Mouse (Mus musculus) spleen, postnatal 36 days (tissue): ENCODE measurements at regions not wholly inside any gene's neighbourhood (a gene's known extent, or its start where the extent isn't known, plus 50 kb on each side); places are given as distances from the start of the nearest gene placed in this dataset.

Experiments
- DNase-seq, 2 experiments: peaks; one replicate each; pipeline ENCODE4 v3.0.0; 2022; ENCODE audit warnings: low spot score in 2 of 2, mixed read lengths in 1 of 2

DNA sequence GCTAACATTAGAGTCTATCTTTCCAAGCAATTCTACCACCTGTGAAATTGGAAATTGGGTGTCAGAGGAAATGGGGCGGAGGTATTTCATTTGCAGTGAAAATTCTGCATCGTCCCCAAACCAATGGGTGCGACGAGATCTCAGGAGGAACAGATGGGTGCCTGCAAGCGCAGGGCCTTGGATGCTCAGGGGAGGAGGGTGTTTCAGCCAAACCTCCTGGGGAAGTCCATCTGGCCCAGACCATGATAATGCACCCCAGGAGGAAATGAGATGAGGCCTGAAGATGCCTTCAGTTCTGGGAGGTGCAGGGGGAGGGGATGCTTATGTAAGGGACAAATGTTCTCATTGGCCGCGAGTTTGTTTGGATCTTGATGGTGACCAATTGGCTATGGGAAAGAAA lies 205.9 kb upstream of the Dynlrb2 start:
- no peak for DNase-seq

DNA sequence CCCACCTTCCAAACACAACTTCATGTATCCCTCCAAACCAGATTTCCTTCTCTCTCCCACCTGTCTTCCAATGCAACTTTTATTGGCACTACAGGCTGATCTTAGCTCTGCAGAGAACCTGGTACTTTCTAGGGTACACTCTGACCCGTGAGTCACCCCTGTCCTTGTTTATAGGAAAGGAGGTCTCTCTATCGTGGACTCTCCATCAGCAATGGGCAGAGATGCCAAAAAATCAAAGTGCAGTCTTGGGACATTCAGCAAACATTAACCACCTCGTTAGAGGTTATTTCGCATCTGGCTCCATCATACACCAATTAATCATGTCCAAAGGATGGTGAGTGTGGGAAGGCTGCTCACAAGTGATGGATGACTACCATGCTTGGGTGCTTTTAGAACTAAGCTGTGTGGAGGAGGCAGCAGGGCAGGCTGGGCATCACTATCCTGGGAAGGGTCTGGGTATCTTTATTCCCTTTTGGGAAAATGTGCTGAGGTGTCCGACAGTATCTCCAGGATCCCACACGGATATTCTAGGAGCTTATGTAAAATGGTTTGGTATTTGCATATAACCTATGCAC lies 214.0 kb upstream of the Dynlrb2 start:
- no peak for DNase-seq

DNA sequence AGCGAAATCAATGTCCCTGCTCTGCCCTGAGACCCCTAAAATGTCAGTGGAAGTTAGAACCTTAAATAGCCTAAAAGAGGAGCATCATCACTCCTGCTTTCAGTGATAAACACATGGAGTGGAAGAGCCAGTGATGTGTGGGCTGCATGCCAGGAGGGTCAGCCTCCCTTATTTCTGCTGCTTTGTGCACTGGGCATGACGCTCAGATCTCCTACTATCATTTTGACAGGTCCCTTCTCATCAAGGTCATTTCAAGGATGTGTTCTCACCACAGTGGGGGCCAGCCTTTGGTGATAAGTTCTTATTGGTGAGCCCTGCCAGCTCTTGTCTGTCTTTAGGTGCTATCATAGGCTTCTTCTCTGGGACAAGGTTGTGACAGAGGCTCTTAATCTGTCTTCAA lies 215.5 kb upstream of the Dynlrb2 start:
- DNase-seq = no peak

DNA sequence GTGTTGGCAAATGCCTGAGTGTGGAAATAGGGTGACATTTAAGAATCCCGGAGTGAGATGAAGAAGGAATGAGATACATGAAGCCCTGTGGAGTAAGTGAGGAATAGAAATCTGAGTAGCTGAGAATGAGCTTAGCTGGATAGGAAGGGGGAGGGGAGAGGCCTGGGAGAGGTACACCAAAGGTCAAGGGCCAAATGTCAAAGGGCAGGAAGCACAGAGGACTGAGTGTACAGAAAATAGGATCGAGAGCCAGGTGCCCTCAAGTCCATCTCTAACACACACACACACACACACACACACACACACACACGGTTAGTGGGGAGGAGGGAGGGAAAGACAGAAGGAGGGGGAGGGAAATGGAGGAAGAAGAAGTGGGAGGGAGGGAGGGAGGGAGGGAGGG lies 220.8 kb upstream of the Dynlrb2 start:
- no peak for DNase-seq

DNA sequence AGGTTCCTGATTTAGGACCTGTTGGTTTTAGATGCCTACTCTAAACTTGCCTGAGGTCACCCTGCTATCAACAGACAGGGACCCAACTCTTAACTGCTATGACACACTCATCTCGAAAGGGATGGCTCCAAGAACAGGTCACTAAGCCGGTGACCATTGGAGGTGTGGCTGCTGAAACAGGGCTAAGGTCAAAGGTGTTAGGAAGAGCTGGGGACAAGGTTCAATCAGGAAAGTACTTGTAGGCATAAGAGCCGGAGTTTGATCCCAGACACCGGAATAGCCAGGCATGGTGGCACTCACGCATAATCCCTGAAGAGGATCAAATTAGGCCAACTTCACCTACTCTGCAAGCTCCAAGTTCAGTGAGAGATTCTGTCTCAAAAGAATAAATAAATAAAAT lies 222.4 kb upstream of the Dynlrb2 start:
- no peak for DNase-seq

DNA sequence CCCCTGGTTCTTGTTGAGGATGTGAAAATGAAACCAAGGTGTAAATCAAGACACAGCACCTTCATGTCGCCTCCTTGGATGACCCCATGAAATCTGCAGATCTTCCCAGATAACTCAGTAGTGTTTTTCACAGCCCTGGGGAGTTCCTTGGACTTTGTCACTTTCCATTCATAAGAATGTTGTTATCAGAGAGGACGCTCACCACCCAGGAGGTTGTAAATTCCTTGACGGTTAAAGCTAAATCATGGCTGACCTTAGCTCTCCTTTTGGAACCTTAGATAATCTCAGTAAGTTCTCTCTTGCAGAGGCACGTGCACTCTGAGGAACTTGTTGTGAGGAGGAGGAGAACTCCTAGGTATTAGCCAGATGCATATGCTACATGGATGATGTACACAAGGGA lies 229.8 kb upstream of the Dynlrb2 start:
- no peak for DNase-seq

DNA sequence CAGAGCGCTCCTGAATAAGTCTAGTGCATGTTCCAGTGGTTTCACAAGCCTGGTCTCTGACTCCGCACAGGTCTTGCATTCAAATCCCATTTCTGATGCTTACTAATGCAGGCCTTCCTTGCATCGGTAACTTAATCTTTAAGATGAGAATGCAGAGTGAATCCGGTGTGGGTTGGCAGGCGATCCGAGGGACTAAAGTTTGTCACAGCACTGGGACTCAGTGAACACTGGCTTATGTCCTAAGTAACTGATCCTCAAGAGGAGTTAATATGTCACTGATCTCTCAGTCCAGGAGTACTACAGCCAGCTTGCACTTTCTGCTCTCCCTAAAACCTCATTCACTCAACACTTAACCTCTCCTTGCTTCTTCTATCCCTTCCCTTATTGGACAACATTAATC lies 233.5 kb upstream of the Dynlrb2 start:
- DNase-seq = no peak

DNA sequence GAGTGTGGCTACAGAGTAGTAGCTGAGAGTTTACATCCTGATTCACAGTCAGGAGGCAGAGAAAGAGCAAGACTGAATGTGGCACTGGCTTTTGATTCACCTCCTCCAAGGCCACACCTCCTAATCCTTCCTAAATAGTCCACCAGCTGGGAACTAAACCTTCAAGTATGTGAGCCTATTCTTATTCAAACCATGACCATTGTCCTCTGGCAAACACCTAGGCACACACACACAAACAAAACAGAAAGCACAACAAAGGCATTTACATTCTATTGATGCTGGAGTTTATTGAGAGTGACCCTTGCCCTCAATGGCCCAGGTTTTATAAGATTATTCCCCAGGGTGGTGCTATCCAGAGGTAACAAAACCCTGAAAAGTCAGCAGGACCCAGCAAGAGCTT lies 235.4 kb upstream of the Dynlrb2 start:
- DNase-seq = no peak

DNA sequence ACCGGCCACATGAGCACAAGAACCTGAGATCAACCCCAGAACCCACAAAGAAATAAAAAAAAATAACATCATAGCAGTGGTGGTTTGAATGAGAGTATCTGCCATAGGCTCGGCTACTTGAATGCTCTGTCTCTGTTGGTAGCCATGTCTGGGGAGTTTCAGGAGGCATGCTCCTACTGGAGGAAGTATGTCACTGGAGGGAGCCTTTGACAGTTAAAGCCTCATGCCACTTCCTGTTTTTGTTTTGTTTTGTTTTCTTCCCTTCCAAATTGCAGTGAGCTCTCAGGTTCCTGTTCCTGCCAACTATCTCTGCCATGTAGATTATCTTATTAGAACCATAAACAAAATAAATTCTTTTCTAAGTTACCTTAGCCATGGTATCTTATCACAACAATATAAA lies 236.1 kb upstream of the Dynlrb2 start:
- DNase-seq = no peak

DNA sequence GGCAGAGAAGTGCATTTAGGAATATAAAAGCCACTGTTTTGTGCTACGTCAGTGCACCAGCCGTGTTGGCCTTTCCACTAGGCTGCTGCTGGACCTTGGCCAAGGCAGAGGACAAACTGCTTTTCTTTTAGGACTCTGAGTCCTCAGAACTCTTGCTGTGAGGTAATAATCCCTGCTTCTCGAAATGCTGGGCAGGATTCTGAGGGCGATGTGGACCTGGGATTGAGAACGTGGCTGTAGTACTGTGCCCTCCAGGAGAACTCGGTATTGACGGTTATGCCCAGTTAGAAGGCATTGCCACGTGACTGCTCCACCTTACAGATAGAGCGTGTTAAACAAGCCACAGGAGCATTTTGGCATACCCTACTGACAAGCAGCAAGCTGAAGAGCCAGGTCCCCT lies 236.6 kb upstream of the Dynlrb2 start:
- DNase-seq = no peak

DNA sequence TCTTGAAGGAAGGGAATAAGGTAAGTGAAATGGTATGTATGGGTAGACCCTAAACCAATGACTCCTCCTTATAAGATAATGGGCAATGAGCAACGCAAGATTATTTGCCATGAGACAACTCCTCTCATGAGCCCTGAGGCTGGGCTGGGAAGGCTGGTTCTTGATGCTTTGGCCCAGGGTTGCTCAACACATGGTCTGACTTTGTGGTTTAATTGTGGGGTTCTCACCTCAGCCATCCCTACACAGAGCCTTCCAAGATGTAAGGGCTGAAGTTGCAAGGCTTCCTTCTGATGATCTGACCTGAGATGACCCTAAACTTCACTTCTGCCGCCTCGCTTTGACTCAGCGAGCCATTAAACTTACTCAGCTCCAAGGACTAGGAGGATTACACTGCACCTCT lies 237.8 kb upstream of the Dynlrb2 start:
- no peak for DNase-seq

DNA sequence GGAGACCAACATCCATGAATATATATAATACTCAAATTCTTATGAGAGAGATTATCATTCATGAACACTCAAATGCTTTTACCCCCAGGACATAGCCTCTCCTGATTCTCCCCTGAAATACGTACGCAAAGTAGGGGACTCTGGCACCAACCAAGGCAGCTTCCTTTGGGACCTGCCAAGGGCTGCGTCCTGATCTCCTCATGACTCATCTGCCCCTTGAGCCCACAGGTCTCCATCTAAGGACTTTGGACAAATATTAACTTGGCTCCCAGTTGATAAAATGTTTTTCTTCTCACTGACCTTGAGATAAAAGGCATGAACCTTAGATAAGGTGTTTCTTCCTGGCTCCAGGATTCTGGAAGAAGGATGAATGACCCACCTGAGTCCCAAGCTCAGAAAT lies 239.2 kb upstream of the Dynlrb2 start:
- DNase-seq = no peak

DNA sequence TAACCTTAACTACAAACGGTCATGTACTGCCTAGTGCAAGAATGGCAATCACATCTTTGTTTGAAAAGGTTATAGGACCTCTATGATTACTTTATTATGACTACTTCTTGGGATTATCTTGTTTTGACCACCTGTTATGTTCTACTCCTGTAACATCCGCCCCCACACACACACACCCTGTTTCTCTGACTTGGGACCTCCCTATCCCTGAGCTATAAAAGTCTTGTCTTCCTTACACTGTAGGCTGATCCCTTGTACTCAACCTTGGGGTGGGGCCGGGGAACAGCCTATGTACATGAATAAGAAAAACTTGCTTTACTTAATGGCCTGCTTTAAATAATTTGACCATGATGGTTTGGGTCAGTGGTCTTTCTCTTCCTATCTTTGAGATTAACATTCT lies 240.7 kb upstream of the Dynlrb2 start:
- no peak for DNase-seq

DNA sequence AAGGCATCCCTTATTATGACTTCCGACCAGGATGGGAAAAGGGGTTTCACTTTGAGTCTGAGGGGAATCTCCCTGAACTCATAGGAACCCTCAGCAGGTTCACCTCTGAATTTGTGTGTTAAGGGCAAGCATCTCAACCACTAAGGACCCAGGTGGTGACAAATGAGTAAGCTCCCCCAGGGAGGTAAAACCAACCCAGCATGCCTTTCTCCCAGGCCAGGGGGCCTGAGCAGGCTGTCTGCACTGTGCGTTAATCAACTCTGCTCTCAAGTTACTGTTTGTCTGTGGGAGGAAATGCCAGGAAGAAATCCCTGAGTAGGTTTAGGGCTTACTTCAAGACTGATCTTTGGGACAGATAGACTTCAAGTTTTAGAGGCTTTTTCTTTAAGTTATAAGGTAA lies 243.5 kb upstream of the Dynlrb2 start:
- no peak for DNase-seq

DNA sequence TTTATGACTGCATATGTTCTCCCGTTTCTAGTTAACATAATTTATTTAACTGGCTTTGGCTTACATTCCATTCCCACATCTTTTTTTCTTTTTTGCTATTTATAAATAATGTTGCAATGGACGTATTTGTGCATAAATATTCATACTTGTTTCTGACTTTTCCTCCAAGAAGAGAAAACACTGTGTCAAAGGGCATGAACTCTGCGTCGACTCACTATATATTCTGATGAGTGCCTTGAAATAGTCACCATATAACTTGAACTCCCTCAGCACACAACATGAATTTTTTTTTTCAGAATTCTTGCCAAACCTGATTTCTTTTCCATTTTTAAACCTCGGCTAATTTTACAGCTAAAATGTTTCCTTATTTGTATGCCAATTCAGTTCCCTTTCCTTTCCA lies 249.4 kb upstream of the Dynlrb2 start:
- DNase-seq = no peak

DNA sequence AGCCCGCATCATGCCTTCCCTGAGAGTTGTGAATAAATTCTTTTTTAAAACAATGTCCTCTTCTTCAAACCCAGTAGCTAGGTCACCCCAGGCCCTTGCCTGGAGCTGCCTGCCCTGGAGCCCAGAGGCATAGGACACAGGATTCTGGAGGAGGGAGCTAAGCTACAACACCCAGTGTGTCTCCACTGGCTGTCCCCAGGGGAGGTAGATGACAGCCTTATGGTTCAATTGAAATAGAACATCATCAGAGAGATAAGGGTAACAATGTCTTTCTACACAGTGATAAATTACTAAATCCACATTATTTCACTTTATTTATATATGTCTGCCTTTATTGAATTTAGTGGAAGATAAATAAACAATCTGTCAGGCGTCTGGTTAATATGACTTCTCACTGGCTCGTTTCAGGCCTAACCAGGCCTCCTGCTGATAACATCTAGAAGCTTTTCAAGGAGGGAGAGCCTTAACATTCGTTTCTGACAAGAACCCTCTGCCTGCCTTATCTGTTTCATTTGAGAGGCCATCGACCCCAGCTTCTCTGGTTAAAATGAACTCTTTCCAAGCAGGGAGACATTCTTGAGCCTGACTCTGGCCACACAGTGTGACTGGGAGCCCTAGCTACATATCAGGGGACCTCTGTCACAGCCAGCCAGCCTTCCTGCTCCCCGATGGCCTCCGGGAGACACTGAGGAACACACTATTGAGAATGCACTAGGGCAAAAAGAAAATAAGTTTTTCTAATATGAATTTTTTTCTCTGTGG lies 252.1 kb upstream of the Dynlrb2 start:
- no peak for DNase-seq

DNA sequence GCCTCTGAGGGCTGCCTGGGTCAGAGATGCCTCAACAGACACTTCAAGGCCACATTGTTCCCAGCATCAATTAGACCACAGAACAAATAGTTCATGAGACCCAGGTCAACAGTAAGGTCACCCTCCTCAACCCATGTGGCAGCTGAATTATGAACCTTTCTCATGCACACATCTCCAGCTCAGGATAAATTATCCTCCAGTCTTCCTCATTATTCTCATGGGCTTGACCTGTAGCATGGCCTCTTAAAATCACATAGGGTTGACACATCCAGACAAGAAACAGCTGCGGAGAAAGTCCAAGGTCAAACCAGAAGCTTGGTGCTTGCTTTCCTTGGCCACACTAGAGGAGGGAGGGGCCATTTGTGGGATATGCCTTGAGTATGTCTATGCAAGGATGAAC lies 256.4 kb upstream of the Dynlrb2 start:
- DNase-seq = no peak

DNA sequence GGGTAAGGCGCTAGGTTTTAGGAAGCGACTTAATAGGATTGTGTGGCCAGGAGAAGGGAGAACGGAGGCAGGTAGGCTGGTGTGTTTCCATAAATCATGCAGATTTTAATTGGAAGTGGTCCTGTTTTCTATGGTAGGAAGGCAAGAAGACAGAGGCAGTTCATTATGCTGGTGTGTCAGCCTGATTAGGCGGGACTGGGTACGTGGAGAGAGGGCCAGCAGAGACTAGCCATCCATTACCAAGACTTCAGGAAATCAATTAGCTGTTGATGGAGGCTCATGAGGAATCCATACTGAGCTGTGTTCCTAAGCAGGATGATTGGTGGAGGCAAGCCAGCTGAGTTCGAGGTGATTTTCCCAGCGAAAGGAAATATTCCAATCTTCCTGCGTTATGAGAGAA lies 261.3 kb upstream of the Dynlrb2 start:
- DNase-seq = no peak

DNA sequence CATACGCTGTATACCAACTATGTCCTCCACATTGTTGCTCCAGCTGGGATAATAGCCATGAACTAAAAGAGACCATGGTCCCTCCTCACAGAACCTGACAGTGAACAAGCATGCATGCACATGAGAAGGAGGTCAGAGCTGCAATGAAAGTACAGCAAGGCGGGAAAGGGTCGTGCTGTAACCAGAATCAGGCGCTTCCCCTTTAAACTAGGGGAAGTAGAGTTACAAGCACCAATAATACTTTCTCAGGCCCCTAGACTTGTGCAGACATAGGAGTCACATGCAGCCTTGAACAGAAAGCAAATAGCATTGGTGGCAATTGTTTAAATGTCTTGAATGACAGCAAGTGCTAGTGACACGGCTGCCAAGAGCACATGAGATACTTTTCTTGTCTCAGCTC lies 261.8 kb upstream of the Dynlrb2 start:
- DNase-seq = no peak

DNA sequence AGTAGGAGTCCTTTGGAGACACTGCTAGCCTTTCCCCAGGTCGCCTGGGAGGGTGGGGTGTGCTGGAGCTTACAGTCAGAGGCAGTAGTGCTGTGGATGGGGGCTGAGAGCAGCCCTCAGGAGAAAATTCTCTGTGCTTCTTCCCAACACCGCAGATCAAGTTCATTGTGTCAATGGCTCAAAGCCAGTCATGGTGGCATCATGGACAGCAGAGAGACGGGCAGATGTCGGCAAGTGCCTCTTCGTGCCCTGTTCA lies 262.9 kb upstream of the Dynlrb2 start:
- DNase-seq = no peak

DNA sequence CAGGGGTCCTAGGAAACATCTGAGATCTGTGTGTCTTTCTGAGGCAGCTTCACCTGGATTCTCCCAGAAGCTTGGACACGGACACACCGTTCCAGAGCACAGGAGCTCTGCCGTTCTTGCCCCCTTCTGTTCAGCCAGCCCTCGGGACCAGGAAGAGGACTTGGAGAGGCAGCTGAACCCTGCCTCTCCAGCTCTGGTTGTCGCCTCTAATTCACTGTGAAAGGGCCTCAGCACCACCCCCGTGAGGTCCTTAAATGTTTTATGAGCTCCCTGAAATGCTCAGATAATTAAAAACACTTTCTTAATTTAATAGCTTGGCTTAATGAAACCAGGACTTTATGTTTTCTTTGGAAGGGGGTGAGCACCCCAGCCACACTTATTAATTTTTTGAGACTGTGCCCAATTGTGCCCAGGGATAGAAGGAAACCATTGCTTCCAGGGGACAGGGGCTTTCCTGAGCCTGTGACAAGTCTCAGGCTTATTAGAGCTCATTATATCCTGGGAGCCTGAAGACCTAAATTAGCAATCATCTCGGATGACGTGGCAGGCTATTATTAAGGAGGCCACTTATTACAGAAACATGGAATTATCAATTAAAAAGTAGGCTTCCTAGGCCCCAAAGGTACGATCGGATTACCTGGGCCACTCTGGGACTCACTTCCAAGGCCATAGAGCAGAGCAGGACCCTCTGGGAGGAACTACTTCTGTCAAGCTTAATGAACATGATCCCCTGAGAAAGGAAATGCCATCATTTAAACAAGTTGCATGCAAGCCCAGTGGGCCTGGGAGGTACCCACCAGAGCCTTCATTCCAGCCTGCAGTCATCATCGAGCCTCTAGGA lies 263.4 kb upstream of the Dynlrb2 start:
- no peak for DNase-seq

DNA sequence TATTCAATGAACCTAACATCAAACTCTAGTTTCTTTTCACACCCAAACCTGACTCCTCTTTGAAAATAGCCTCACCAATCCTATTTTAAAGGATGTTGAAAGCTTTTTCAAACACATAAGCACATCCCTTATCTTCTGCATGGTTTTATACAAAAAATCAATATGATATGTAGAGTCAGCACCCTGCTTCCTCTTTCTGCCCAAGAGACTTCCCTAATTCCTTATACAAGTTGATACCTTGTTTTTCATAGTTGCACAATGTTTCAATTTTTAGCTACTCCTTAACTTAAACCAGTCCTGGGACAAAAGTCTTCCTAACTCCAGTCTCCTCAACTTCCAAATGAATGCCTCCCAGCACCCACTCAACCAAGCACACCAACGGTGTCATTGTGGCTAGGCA lies 266.1 kb upstream of the Dynlrb2 start:
- DNase-seq = no peak

DNA sequence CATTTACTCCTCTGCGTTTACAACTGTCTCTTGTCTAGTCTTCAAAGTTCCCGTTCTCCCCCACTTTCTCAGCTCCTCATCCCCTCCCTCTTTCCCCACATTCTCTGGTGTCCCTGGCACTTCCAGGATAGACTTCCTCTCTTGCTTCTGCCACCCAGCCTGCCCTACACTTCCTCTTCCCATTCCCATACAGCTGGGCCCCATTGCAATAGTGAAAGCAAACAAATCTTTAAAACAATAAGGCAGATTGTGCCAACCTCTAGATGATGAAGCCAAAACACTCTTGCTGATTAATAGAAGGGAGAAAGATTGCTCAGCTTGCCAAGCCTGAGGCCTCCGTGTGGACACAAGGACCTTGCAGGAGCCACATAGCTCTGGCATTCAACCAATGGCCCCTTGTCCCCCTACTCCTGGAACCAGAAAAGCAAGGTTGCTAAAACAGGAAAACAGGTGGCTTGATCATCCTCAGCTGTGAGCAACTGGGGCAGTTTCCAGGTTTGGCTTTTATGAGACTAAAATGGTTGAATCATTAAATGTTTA lies 267.1 kb upstream of the Dynlrb2 start:
- no peak for DNase-seq
